Mouse (Mus musculus): ENCODE results near the gene Numb. TPM values are rescaled to one million over a fixed set of nuclear protein-coding genes. Genes with fewer than 3 reads are reported as not detected.

The Numb gene
- polyA plus RNA-seq, 1 experiment from 2014 or later = 12.9 TPM

DNA sequence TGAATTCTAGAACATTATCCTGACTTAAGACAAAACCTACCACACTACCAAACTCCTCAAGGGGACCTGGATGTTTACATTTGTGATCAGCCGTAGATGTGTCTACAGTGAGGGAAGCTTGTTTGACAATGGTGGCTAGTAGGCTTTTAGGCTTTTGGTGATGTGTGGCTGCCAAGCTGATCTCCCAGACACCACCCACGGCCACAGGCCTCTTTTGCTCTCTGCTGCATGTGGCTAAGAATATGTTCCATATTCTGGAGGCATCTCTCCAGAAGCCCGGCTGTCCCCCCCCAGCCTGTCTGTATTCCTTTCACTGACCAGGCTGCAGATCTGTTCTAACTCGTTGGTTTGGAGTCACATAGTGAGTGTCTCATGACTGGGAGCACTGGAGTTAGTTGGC is 131.0 kb downstream of the Numb start:
- H3K4me1 ChIP-seq (ENCODE audit: control insufficient read depth, insufficient read depth, low read length) = no peaks in the 10 kb centered on the region
- WGBS = 87% methylated on average over 4 of the region's 4 CpGs
- ATAC-seq = no peak

DNA sequence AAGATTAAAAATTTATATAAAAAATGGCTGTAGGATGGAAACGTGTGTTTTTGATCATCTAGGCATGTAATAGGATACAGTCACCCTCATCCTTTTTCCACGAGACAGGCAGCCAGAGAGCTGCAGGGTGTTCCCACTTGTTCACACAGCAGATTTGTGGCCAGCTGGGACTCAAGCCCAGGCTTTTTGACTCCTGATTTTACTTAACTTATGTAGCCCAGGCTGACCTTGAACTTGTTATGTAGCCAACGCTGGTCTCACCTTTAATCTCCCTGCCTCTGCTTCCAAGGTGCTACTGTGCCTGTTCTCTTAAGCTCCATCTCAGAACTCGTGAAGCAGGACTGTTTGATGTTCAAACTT is 132.0 kb downstream of the Numb start:
- Histone ChIP-seq H3K27me3 (replicated peaks; ENCODE audit: control insufficient read depth, insufficient read depth, low read length) (no peaks in the 10 kb centered on the region), H3K4me2 (ENCODE audit: low read length) (no peak overlapping the region), H3K4me3 (ENCODE audit: low read depth, low read length) (no peak overlapping the region), H3K36me3 (ENCODE audit: control insufficient read depth, insufficient read depth, low read length) (peaks cover 13% of the 10 kb centered on the region; the same call in 1 of the 2 replicates), H3K9ac (ENCODE audit: low read length) (no peak overlapping the region), H3K4me1 (ENCODE audit: control insufficient read depth, insufficient read depth, low read length) (no peaks in the 10 kb centered on the region), H3K9me3 (replicated peaks; ENCODE audit: control insufficient read depth, low read length) (no peaks in the 10 kb centered on the region), H3K27ac (ENCODE audit: low read depth, low read length) (no peak overlapping the region)
- ATAC-seq = no peak
- no peak for DNase-seq (ENCODE audit: low spot score)
- WGBS = 62% methylated on average over 4 of the region's 4 CpGs

More for the DNA sequence above, 131.0 kb downstream of the Numb start:
- Histone ChIP-seq H3K4me2 (ENCODE audit: low read length) (no peak overlapping the region), H3K4me3 (ENCODE audit: low read depth, low read length) (no peak overlapping the region), H3K36me3 (ENCODE audit: control insufficient read depth, insufficient read depth, low read length) (peaks cover 23% of the 10 kb centered on the region), H3K9me3 (replicated peaks; ENCODE audit: control insufficient read depth, low read length) (no peaks in the 10 kb centered on the region), H3K27ac (ENCODE audit: low read depth, low read length) (no peak overlapping the region), H3K27me3 (replicated peaks; ENCODE audit: control insufficient read depth, insufficient read depth, low read length) (no peaks in the 10 kb centered on the region), H3K9ac (ENCODE audit: low read length) (no peak overlapping the region)
- no peak for DNase-seq (ENCODE audit: low spot score)

GRCm38 (mm10) chr12:83789051-83789780 is 132.5 kb downstream of the Numb start:
- ATAC-seq (no peak), DNase-seq (ENCODE audit: low spot score) (no peak)
- H3K9ac ChIP-seq (ENCODE audit: low read length) = no peak overlapping the region
- WGBS = 92% methylated on average over 17 of the region's 17 CpGs
- no peak overlapping the region for H3K27ac ChIP-seq (ENCODE audit: low read depth, low read length)
- H3K4me2 ChIP-seq (ENCODE audit: low read length) = no peak overlapping the region
- H3K36me3 ChIP-seq (ENCODE audit: control insufficient read depth, insufficient read depth, low read length) = peaks cover 13% of the 10 kb centered on the region; the same call in 1 of the 2 replicates
- no peaks in the 10 kb centered on the region for H3K9me3 ChIP-seq (replicated peaks; ENCODE audit: control insufficient read depth, low read length)
- H3K4me3 ChIP-seq (ENCODE audit: low read depth, low read length) = no peak overlapping the region
- no peaks in the 10 kb centered on the region for H3K27me3 ChIP-seq (replicated peaks; ENCODE audit: control insufficient read depth, insufficient read depth, low read length)
- H3K4me1 ChIP-seq (ENCODE audit: control insufficient read depth, insufficient read depth, low read length) = no peaks in the 10 kb centered on the region

- Histone ChIP-seq H3K9ac (ENCODE audit: low read length) (no peak overlapping the region), H3K36me3 (ENCODE audit: control insufficient read depth, insufficient read depth, low read length) (no peaks in the 10 kb centered on the region), H3K27ac (ENCODE audit: low read depth, low read length) (no peak overlapping the region), H3K4me1 (ENCODE audit: control insufficient read depth, insufficient read depth, low read length) (no peaks in the 10 kb centered on the region), H3K4me3 (ENCODE audit: low read depth, low read length) (no peak overlapping the region), H3K4me2 (ENCODE audit: low read length) (no peak overlapping the region), H3K27me3 (replicated peaks; ENCODE audit: control insufficient read depth, insufficient read depth, low read length) (no peaks in the 10 kb centered on the region), H3K9me3 (replicated peaks; ENCODE audit: control insufficient read depth, low read length) (no peaks in the 10 kb centered on the region)
- WGBS = 32% methylated on average over 4 of the region's 4 CpGs
- DNase-seq (ENCODE audit: low spot score) (peak; percentile 32), ATAC-seq (no peak)
Observed at GRCm38 (mm10) chr12:83785305-83785704, 136.4 kb downstream of the Numb start.

DNA sequence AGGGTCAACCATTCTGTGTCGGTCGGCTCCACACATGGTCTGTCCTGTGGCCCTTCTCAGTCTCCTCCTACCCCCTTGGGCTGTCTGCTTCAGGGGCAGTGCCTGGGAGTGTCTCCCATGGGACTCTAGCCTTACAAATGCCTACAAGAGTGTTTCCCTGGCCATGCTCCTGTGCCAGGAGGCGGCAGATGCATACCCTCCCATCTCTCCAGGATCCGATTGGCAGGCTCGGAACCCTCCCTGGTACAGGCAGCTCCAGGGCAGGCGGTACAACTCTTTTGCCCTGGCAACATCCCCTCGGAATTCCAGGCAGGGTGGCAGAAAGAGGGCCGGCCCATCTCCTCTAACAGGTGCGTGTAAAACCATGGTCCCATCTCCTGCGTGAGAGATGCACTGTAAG is 139.1 kb downstream of the Numb start:
- Histone ChIP-seq H3K36me3 (ENCODE audit: control insufficient read depth, insufficient read depth, low read length) (no peaks in the 10 kb centered on the region), H3K27me3 (replicated peaks; ENCODE audit: control insufficient read depth, insufficient read depth, low read length) (no peaks in the 10 kb centered on the region), H3K4me2 (ENCODE audit: low read length) (no peak overlapping the region), H3K4me3 (ENCODE audit: low read depth, low read length) (no peak overlapping the region), H3K9ac (ENCODE audit: low read length) (no peak overlapping the region), H3K9me3 (replicated peaks; ENCODE audit: control insufficient read depth, low read length) (no peaks in the 10 kb centered on the region), H3K4me1 (ENCODE audit: control insufficient read depth, insufficient read depth, low read length) (no peaks in the 10 kb centered on the region), H3K27ac (ENCODE audit: low read depth, low read length) (no peak overlapping the region)
- ATAC-seq (no peak), DNase-seq (ENCODE audit: low spot score) (no peak)
- 92% methylated on average over 10 of the region's 10 CpGs for WGBS

DNA sequence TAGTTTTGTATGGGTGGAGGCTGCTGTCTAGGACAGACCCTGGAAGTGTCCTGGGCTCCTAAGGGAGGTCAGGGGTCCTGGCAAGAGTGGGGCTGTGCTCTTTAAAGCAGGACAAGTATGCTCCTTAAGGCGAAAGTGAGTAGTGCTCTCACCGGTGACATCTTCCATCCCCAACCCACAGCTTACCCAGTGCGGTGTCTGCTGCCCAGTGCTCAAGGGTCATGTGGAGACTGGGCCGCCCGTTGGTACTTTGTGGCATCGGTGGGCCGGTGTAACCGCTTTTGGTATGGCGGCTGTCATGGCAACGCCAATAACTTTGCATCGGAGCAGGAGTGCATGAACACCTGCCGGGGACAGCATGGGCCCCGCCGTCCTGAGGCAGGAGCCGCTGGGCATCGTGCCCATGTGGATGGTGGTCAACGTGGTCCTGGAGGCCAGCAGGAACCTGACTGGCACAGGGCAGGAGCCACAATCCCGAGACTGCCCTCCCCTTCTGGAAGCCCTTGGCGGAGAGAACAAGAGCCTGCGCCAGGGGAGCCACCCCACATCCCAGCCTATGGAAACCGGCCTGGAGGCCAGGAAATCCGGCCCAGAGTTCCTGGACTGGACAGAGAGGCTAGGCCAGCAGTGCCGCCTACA is 140.0 kb downstream of the Numb start:
- DNase-seq (ENCODE audit: low spot score) (no peak), ATAC-seq (no peak)
- Histone ChIP-seq H3K9ac (ENCODE audit: low read length) (no peak overlapping the region), H3K36me3 (ENCODE audit: control insufficient read depth, insufficient read depth, low read length) (no peaks in the 10 kb centered on the region), H3K27me3 (replicated peaks; ENCODE audit: control insufficient read depth, insufficient read depth, low read length) (no peaks in the 10 kb centered on the region), H3K27ac (ENCODE audit: low read depth, low read length) (no peak overlapping the region), H3K4me1 (ENCODE audit: control insufficient read depth, insufficient read depth, low read length) (no peaks in the 10 kb centered on the region), H3K9me3 (replicated peaks; ENCODE audit: control insufficient read depth, low read length) (no peaks in the 10 kb centered on the region), H3K4me3 (ENCODE audit: low read depth, low read length) (no peak overlapping the region), H3K4me2 (ENCODE audit: low read length) (no peak overlapping the region)
- WGBS = 79% methylated on average over 23 of the region's 23 CpGs

DNA sequence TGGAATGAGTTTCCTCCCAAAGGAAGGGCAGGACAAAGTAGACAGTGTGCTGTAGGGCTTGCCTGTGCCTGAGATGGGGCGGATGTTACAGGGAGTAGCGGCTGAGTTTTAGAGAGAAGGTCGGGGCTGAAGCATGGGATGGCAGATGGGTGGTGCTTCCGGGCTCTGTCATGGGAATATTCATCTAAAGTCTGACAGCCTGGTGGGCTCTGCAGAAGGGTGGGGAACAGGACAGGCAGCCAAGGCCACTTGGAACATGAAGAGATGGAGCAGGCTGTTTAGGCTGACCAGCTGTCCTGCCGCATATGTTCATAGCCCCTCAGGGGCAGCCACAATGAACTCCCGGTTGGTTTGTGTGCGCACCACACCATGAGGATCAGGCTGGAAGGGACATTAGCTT is 140.5 kb downstream of the Numb start:
- DNase-seq (ENCODE audit: low spot score) = no peak
- Histone ChIP-seq H3K27ac (ENCODE audit: low read depth, low read length) (no peak overlapping the region), H3K4me3 (ENCODE audit: low read depth, low read length) (no peak overlapping the region), H3K4me2 (ENCODE audit: low read length) (no peak overlapping the region), H3K9me3 (replicated peaks; ENCODE audit: control insufficient read depth, low read length) (no peaks in the 10 kb centered on the region), H3K4me1 (ENCODE audit: control insufficient read depth, insufficient read depth, low read length) (no peaks in the 10 kb centered on the region), H3K36me3 (ENCODE audit: control insufficient read depth, insufficient read depth, low read length) (no peaks in the 10 kb centered on the region), H3K27me3 (replicated peaks; ENCODE audit: control insufficient read depth, insufficient read depth, low read length) (no peaks in the 10 kb centered on the region), H3K9ac (ENCODE audit: low read length) (no peak overlapping the region)
- 82% methylated on average over 7 of the region's 7 CpGs for WGBS
- no peak for ATAC-seq

DNA sequence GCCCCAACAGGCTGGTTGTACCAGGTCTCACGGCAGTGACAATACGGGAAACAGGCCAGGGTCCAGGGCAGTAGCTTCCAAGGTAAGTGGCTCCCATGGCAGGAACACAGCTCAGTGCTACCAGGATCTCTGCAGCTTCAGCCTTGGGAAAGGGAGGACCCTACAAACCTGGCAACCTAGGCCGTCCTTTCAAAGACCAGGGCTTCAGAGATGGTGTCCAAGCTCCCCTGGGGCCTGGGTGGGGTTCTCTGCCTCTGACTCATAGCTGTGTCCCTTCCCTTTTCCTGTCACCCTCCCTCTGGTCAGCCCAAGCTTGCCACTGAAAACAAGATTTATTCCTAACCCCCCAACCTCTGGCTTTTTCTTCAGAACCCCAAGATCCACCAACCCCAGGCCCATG is 141.6 kb downstream of the Numb start:
- H3K27ac ChIP-seq (ENCODE audit: low read depth, low read length) = no peak overlapping the region
- no peaks in the 10 kb centered on the region for H3K27me3 ChIP-seq (replicated peaks; ENCODE audit: control insufficient read depth, insufficient read depth, low read length)
- H3K9me3 ChIP-seq (replicated peaks; ENCODE audit: control insufficient read depth, low read length) = no peaks in the 10 kb centered on the region
- no peak overlapping the region for H3K4me2 ChIP-seq (ENCODE audit: low read length)
- no peak overlapping the region for H3K4me3 ChIP-seq (ENCODE audit: low read depth, low read length)
- WGBS = 86% methylated on average over 3 of the region's 3 CpGs
- no peak overlapping the region for H3K9ac ChIP-seq (ENCODE audit: low read length)
- no peaks in the 10 kb centered on the region for H3K4me1 ChIP-seq (ENCODE audit: control insufficient read depth, insufficient read depth, low read length)
- H3K36me3 ChIP-seq (ENCODE audit: control insufficient read depth, insufficient read depth, low read length) = no peaks in the 10 kb centered on the region
- ATAC-seq (no peak), DNase-seq (ENCODE audit: low spot score) (no peak)

DNA sequence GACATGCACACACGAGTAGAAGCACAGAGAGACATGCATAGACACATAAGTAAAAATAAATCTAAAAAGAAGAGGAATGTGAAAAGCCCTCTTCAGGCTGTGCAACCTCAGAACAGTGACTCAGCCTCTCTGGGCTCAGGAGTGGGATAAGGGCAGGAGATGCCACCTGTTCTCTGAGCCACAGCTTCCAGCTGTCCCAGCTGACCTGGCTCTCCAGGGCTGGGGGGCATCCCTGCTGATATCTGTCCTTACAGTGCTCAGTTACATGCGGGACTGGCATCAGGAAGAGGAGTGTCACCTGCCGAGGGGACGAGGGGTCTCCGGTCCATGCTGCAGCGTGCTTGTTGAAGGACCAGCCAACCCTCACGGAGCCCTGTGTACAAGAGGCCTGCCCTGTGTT is 145.0 kb downstream of the Numb start:
- Histone ChIP-seq H3K9me3 (replicated peaks; ENCODE audit: control insufficient read depth, low read length) (no peaks in the 10 kb centered on the region), H3K4me2 (ENCODE audit: low read length) (no peak overlapping the region), H3K27me3 (replicated peaks; ENCODE audit: control insufficient read depth, insufficient read depth, low read length) (no peaks in the 10 kb centered on the region), H3K27ac (ENCODE audit: low read depth, low read length) (no peak overlapping the region), H3K36me3 (ENCODE audit: control insufficient read depth, insufficient read depth, low read length) (no peaks in the 10 kb centered on the region), H3K4me3 (ENCODE audit: low read depth, low read length) (no peak overlapping the region), H3K4me1 (ENCODE audit: control insufficient read depth, insufficient read depth, low read length) (no peaks in the 10 kb centered on the region), H3K9ac (ENCODE audit: low read length) (no peak overlapping the region)
- DNase-seq (ENCODE audit: low spot score) (no peak), ATAC-seq (no peak)
- WGBS = 88% methylated on average over 7 of the region's 7 CpGs
